Mouse (Mus musculus) cerebellum, adult 2 months (tissue): ENCODE results near the gene Gm128.

Experiments used
- CTCF ChIP-seq: fragments of 200-500 bp; IDR thresholded peaks from 2 replicates; pipeline ENCODE4 v1.5.1; 2011; ENCODE audit warnings: low read depth, mild to moderate bottlenecking, control low read depth, low read length, moderate library complexity, borderline replicate concordance; ENCODE audit not compliant: insufficient read depth
- POLR2A ChIP-seq: fragments of 200-500 bp; IDR thresholded peaks from 2 replicates; pipeline ENCODE4 v1.6.1; 2011; ENCODE audit warnings: low read length, control low read depth, borderline replicate concordance; ENCODE audit not compliant: insufficient read depth

GRCm38 (mm10) chr3:95286510-95286909 lies 45.1 kb upstream of the Gm128 start:
- TF ChIP-seq POLR2A (no peak), CTCF (no peak)
